Mouse (Mus musculus): Measurements from ENCODE around the gene Tppp.
"Not testable (repeated sequence)": the region's sequence is repeated elsewhere in the genome, so short reads cannot be mapped to it uniquely, and the experiment has no call there.

Gene Tppp

DNA sequence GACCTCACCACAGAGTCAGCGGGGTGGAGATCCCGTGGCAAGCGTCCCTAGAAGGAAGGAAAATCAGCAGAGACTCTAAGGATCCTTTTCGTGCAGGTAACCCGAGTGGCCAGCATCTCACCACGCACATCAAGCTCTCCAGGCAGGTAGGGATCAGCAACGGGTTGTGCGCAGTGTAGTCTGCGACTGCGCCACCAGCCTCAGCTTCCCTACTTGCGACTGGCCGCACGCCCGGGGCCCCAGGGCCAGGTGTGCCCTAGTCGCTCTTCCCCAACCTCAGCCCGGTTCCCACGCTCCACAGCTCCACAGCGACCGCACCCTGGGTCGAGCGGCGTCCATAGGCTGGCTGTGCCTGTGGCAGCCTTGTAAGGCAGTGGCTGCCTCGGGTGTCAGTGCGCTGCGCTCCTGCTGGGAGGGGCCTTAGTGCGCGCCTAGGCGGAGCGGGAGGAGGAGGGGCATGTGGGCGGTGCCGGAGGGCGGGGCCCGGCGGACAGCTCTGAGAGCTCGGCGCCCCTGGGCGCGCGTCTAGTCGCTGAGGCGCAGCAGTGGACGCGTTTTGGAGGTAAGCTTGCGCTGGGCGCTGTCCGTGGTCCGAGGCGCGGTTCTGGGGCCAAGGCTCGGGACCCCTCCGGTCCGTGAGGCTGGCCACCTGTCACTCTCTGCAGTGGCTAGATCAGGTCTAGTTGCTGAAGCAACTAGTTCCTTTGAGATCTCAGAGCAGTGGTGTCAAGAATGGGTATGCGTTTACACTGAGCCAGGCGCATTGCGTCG is at the start of gene Tppp:
Gene Tppp (plus strand): TSS at position 460 of the 771 bp plus-strand sequence.
- DNase-seq (ENCODE audit: low spot score), result peak; percentile 96

GRCm38 (mm10) chr13:73960117-73960652 is 49.0 kb upstream of the Tppp start:
- DNase-seq (ENCODE audit: low spot score), result no peak

DNA sequence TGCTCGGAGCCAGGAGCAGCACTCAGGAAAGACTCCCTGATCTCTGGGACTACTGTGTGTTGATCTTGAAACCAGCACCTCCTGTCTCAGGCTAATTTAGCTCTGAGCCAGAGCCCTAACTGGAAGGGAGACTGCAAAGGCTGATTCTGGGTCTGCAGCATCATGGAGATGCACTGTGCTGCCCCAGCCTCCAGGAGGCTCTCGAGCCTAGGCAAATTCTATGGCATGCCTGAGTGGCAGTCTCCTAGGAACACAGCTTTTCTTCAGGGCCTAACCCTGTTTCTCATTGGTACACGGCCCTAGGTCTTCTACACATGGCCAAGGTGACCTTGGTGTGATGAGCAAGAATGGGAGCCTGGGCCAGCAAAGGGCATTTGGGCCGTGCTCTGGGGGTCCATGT is 48.0 kb upstream of the Tppp start:
- no peak for DNase-seq (ENCODE audit: low spot score)

- DNase-seq (ENCODE audit: low spot score), result no peak
Observed at GRCm38 (mm10) chr13:73963551-73963950, 45.7 kb upstream of the Tppp start, which contains the start of gene Zdhhc11. Gene Zdhhc11 (plus strand): TSS chr13:73963851.

DNA sequence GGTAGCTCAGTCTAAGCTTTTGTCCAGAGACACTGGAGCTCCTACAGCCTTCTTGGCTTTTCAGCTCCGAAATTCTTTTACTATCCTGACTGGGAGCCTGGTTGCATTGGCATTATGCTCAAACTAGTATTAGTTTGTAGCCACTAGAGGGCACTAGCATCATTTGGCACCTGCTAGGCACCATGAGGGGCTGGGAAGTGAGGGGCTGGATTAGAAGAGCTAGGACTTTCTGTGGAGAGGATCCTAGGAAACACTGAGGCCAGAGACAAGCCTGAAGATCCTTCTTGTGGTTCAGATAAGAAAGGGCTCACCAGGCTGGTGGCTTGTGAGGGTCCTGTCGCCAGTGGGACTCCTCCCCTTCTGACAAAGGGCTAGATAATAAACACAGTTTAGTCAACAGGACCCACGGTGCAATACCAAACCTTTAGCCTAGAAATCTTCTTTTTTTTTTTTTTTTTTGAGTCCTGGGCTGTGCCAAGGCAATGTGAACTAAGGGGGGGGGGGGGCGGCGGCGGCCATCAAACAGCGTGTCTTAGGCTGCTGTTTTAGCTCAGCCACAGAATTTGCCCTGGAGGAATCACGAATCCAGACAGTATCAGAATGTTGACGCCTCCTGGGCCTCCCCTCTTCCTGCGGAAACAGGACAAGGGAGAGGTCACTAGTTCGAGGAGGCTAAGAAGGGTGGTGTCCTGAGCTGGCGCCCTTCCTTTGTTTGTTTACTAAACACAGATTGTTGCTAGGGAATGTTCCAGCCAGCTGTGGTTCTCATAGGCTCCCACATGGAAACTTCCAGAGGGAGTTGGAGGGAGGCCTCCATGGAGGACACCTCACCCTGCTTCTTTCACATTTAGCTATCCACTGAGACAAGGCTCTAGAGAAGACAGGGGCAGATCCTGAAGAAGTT is 38.4 kb upstream of the Tppp start:
- peak; percentile 94 for DNase-seq (ENCODE audit: low spot score)

DNA sequence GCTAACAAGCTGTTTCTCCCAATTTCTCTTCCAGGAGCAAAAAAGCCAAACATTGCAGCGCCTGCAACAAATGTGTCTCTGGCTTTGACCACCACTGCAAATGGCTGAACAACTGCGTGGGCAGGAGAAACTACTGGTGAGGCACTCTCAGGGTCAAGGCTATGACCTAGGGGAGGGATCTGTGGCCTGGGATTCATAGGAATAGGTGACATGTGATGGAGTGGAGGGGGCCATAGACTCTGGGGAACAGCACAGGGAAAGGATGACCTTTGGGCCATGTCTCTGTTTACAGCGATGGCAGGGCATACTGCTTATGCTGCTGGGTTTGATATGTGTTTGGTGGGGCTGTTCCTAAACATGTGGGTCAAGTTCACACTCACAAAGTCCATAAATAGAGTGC is 34.7 kb upstream of the Tppp start:
- peak; percentile 9 for DNase-seq (ENCODE audit: low spot score)

- DNase-seq (ENCODE audit: low spot score), result no peak
Observed at GRCm38 (mm10) chr13:73976935-73977334, 32.3 kb upstream of the Tppp start.

DNA sequence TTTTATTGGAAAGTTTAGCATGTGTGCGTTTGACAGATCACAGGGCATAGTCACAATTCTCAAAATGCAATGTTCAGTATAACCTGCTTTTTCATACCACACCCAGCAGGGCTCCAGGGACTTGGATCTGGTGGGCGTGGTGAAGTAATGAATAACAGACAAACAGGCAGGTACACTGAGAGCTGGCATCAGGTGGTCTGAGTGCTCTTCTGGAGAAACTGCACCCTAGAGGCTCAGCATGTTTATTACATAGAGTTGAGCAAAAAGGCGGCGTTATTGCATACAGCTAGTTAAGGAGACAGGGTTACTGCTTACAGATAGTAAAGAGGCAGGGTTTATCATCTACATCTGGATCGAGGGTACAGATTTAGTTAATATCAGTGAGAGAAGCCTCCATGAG is 18.9 kb upstream of the Tppp start:
- no peak for DNase-seq (ENCODE audit: low spot score)

DNA sequence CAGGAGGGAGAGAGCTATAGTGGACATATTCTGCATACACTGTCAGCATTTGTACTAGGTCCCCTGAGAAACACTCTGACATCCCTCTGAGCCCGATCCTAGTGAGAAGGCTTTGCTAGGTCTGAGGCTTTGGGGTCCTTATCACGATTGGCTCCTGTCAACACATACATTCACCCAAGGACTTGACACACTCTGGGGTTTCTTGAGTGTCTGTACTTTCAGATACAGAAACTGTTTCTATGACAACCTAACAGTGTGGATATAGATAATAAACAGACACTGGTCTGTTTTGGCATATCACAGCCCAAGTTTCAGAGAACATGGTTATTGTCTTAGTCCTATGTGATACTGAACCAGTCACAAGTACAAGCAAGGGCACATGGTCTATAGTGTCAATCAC is 18.4 kb upstream of the Tppp start:
- no peak for DNase-seq (ENCODE audit: low spot score)

- DNase-seq (ENCODE audit: low spot score), result no peak
Observed at GRCm38 (mm10) chr13:73991267-73991666, 17.9 kb upstream of the Tppp start.

DNA sequence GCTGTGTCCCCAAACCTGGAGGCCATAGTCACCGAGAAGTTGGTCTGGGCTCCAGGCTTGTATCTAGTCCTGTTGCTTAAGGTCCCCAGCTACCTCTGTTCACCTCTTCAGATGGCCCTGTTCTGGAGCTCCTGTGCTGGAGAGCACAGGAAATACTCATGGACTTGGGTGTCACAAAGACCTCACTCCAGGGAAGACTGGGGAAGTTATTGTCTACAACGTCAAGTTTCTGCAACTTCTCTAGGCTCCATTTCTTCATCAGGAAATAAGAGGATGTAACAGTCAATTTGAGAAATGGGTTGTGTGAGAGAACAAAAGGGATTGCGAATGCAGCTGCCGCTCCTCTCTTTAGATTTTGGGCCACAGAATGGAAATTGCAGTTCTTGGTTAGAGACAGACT is 12.8 kb upstream of the Tppp start:
- no peak for DNase-seq (ENCODE audit: low spot score)

DNA sequence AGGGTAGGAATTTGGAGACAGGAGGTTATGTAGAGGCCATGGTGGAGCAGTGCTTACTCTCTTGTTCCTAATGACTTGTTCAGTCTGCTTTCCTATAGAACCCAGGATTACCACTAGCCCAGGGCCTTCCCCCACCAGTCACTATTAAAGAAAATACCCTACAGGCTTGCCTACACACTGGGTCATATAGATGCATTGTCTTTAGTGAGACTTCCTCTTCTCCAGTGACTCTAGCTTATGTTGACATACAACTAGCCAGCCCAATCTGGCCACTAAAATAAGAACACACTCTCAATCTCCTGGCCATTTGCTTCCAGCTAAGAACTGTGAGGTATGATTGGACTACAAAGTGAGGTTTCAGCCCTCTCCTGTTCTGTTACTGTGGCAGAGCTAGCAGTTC is 8.7 kb upstream of the Tppp start:
- no peak for DNase-seq (ENCODE audit: low spot score)

GRCm38 (mm10) chr13:74000961-74001360 is 8.2 kb upstream of the Tppp start:
- no peak for DNase-seq (ENCODE audit: low spot score)

DNA sequence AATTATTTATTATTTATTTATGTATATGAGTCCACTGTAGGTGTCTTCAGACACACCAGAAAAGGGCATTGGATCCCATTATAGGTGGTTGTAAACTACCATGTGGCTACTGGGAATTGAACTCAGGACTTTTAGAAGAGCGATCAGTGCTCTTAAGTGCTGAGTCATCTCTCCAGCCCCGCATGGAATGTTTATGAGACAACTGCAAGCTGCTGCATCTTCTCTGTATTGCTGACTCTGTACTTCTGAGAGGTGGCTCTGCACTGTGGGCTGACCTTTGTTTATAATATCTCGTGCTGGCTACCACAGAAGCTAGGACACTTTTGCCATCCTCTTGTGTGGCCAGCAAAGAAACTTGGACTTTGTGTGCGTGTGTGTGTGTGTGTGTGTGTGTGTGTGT is 7.7 kb upstream of the Tppp start:
- no peak for DNase-seq (ENCODE audit: low spot score)

- DNase-seq (ENCODE audit: low spot score), result not testable (repeated sequence)
Observed at GRCm38 (mm10) chr13:74006881-74007280, 2.3 kb upstream of the Tppp start.

- DNase-seq (ENCODE audit: low spot score), result not testable (repeated sequence)
Observed at GRCm38 (mm10) chr13:74008216-74008615, 991 bp upstream of the Tppp start.

DNA sequence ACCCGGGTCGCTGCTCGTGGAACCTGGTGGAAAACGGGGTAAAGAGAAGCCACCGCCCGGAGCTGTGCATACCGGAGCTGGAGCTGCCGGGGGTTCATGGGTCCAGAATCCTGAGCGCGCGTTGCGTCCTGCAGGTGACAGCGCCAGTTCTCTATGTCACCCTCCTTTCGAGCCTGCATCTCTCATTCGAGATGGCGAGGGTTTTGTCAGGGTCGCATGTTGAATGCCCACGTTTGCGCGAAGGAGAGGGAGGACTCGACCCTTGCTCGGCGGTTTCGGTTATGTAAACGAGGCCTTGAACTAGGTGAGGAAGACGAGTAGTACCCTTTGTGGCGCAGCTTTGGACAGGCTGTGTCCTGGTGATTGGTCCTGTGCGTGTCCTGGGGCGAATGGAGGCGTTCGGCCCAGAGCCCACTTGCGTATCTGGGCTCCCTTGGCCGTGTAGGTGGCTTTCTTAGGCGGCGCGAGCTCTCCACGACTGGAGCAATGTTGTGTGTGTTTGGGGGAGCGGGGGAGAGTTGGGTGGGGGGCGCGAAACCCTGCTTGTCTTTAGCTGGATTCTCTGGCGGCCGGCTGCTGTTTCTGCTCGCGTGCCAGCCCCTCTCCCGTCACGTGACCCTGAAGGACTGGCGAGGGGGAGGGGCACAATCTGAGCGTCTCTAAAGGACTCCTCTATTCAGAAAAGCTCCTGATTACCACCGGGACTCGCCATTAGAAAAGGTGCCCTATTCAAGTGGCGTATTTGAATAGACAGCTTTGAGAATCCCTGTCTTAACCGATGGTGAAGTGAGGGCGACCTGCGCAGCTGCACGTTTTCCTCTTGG is 796 bp downstream of the Tppp start:
- DNase-seq (ENCODE audit: low spot score), result peak; percentile 81

GRCm38 (mm10) chr13:74010678-74011077 is 1.5 kb downstream of the Tppp start:
- DNase-seq (ENCODE audit: low spot score), result no peak

- no peak for DNase-seq (ENCODE audit: low spot score)
Observed at GRCm38 (mm10) chr13:74015908-74016307, 6.7 kb downstream of the Tppp start.

GRCm38 (mm10) chr13:74017426-74017825 is 8.2 kb downstream of the Tppp start:
- DNase-seq (ENCODE audit: low spot score), result no peak

GRCm38 (mm10) chr13:74019006-74019405 is 9.8 kb downstream of the Tppp start:
- peak; percentile 16 for DNase-seq (ENCODE audit: low spot score)

Data from lung, postnatal 25 days (tissue).